Mouse (Mus musculus) layer of hippocampus, adult 2 months (tissue): Measurements from ENCODE around the gene Tet3. TPM values are rescaled to one million over a fixed set of nuclear protein-coding genes. Genes with fewer than 3 reads are reported as not detected.

Experiments used
- DNase-seq, 2 experiments: peaks; one replicate each; pipeline ENCODE4 v3.0.0; 2022; ENCODE audit warnings: low spot score in 2 of 2
- H3K27ac ChIP-seq: fragments of 200-600 bp; 2 replicates; pipeline ENCODE4 v1.8.1; 2022
- H3K4me3 ChIP-seq: fragments of 200-600 bp; 2 replicates; pipeline ENCODE4 v1.8.1; 2022; ENCODE audit warnings: mild to moderate bottlenecking
- CTCF ChIP-seq: fragments of 200-600 bp; conservative IDR thresholded peaks from 2 replicates; pipeline ENCODE4 v1.8.1; 2022; ENCODE audit warnings: antibody characterized with exemption, mild to moderate bottlenecking, moderate library complexity
- total RNA-seq, 2 experiments: library from RNA; stranded (reverse); gene quantifications; 2 replicates each; pipeline ENCODE4 v1.2.3; 2021

The Tet3 gene
- total RNA-seq, 2 experiments from 2014 or later = 61.0 to 65.9 TPM

DNA sequence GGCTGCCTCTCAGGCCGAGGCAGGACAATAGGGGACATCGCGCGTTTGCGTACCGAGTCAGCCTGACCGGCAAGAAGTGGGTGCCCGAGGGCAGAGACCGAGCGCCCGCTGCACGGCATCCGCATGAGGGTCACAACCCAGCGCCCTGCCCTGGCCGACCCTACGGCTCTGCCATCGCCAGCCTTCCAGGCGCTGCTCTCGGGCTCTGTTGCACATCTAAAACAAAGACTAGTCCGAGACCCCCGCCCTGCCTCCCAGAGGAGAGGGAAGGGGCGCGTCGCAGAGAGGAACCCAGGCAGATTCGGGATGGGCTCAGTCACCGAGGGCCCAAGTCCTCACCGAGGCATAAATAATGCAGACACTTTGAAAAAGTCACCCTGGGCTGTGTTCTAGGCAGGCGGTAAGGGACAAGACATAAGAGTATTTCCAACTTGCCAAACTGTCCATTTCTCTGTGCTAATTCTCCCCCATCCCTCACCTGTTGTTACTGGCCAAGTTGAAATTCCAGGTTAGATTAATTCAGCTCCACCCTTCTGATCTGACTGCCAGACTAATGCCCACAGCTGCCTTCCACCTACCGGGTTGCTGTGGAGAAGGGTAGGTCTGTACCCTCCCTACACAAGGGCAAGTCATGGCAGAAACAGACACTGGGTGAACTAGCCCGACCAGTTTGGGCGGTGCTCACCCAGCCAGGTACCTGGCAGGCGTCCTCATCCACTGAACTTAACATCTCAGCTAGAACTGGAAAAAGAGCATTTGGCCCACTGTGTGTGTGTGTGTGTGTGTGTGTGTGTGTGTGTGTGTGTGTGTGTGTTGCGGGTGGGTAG is 1.7 kb downstream of the Tet3 start:
- DNase-seq = no peak
- peak overlapping the region; percentile 78 for H3K4me3 ChIP-seq
- H3K27ac ChIP-seq = peak overlapping the region; percentile 89
- TF ChIP-seq CTCF = no peak

DNA sequence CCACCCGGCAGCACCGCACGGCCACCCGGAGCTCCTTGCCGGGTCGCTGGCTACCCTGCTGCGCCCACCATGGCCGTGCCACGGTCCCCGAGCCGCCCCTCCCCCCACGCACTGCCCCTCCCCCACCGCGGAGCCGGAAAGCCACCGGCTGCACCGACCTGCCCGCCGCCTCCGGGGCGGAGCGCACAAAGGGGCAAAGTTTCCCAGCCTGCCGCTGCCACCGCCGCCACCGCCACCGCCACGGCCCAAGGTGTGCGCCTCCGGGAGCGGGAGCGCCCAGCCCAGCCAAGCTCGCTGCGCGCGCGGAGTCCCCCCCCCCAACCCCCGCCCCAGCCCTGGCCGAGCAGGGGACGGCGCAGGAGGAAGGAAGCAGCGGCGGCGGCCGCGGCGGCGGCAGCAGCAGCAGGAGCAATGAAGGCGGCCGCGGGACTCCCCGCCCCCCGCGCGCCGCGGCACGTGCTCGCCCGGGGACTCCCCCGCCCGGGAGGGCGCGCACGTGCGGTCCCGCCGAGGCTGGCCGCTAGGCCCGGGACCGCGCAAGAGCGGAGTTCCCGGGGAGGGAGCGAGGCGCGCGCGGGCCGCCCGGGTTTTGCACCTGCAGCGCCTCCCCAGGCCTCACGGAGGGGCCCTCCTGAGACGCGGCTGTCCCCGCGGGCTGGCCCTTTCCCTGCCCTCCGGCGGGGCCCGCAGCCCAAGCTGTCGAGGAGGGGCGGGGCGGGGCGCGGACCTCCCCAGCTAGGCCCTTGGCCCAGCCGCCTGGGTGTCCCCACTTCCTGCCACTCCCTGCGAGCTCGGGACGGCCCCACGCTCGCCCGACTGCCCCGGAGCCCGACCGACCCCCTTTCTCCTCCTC is 2.5 kb downstream of the Tet3 start:
- peak in 1 of 2 experiments; percentile 55 for DNase-seq
- TF ChIP-seq CTCF = peak; percentile 53
- Histone ChIP-seq H3K4me3 (peak overlapping the region; percentile 78), H3K27ac (peak overlapping the region; percentile 89)

DNA sequence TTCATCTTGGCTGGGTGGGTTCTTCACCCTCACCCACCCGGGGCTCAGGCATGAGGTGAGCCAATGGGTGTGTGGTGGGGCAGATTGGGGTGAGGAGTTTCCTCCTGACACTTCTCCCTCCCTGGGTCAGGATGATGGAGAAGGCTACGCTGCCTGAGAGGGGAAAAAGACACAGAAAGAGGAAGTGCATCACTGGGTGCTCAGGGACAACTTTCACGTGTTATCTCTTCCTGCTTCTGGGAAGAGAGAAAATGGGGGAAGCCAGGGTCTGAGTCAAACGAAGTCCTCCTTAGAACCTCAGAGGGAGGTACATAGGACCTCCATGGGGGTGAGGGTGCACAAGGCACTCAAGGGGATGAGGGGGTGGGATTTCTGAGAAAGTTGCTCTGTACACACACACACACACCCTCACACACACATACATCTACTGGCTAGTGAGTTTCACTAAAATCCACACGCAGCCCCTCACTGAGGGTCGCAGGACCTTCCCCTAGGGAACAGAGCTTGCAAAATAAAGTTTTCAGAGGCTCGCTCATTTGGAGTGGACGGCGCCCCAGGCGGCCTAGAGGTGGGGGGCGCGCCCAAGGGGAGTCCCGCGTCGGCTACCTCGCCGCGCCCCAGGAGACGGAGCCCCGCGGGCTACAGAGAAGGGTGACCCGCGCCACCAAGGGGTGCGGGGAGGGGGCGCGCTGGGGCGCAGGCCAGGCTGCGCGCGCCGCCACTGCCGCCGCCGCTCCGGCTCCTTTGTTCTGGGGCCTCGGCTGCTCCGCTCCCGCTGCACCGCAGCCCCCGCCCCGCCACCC is 3.4 kb downstream of the Tet3 start:
- Histone ChIP-seq H3K27ac (peak overlapping the region; percentile 89), H3K4me3 (peak overlapping the region; percentile 78)
- peak; percentile 32 for TF ChIP-seq CTCF
- no peak for DNase-seq

DNA sequence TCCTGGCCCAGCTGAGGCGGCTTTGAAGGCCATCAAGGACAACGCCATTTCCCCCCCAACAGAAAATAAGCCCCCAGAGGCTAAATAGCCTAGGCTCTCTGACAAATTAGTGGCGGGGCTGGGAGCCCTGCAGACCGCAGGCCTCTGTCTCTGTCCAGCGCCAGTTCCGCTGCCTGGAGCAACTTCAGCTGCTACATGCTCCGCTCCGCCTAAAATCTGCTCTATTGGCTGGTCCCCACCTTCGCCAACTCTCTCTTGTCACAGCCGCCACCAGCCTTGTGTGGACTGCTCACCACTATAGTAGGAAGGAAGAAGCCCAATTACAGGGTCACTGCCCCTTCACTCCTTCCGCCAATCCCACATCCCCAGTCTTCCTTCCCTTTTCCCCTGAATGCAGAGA is 5.2 kb downstream of the Tet3 start:
- H3K27ac ChIP-seq = no peak overlapping the region
- no peak for TF ChIP-seq CTCF
- DNase-seq = no peak
- no peak overlapping the region; the same call in 1 of the 2 replicates for H3K4me3 ChIP-seq

DNA sequence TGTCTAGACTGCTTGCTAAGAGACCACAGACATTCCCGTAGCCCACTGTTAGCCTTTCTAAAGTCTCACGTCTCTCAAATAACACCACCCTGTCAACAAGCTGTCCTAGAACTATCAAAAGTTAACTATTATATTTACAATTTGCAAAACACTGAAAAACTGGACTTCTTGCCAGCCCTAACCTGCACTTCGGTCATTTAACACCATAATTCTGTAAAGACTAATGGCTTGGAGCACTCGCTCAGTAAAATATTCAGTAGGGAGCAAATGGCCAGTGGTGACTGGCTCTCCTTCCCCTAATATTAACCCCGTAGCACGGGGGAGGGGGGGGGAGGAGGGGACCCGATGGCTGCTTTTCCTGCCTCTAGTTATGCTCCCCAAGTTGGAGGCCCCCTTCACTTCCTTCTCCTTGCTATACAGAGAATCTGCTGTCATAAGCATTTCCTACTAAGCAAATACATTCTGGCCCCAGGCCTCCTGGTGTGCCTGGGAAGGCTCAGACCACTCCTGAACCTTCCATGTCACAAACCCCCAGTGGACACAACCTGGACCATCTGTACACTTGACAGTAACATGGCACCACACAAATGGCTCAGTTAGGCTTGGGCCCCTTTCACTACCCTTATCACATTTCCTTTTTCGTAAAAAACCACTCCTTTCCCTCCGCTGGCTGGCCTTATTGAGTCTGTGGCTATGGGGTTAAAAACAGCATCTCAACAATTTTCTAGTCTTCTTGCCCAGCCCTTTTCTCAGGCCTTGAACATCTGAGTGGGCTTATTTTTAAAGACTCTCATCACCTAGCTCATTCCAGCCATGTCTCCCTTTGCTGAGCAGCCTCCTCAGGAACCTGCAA is 8.2 kb downstream of the Tet3 start:
- DNase-seq = no peak
- H3K27ac ChIP-seq = no peak overlapping the region
- TF ChIP-seq CTCF = no peak
- no peak overlapping the region for H3K4me3 ChIP-seq

DNA sequence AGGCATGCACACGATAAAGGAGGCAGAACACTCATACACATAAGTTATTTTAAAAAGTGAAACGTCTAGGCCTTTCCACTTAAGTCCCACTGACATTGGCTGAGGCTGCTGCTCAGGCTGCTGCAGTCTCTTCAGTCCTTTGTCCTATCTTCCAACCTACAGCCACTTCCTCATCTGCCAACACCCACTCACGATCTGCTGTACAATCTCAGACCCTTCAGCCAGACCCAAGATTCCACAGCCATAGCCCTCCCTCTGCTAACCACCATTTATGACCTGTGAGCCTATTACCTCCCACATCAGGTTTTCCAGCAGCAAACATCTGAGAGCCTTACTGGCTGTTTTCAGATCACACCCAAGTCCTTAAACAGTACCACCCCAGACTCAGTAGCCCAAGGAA is 9.4 kb downstream of the Tet3 start:
- no peak for TF ChIP-seq CTCF
- Histone ChIP-seq H3K27ac (no peak overlapping the region), H3K4me3 (no peak overlapping the region)
- no peak for DNase-seq

DNA sequence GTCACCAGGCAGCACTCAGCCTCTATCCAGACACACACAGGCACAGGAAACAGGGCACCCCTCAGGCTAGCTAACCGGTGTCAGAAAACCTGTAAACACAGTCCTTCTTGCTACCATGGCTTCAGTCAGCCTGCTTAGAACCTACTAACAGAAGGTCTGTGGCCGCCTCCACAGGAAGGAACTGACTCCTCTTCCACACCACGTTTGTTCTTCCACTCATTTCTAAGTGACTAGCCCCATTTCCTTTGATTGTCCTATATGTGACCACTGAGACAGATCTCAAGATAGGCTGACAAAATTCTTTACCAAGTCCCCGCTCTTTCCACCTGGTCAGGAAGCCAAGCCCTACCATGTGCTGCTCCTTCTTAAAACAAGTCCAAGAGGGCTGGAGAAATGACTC is 10.0 kb downstream of the Tet3 start:
- no peak overlapping the region for H3K4me3 ChIP-seq
- H3K27ac ChIP-seq = no peak overlapping the region
- TF ChIP-seq CTCF = no peak
- no peak for DNase-seq

DNA sequence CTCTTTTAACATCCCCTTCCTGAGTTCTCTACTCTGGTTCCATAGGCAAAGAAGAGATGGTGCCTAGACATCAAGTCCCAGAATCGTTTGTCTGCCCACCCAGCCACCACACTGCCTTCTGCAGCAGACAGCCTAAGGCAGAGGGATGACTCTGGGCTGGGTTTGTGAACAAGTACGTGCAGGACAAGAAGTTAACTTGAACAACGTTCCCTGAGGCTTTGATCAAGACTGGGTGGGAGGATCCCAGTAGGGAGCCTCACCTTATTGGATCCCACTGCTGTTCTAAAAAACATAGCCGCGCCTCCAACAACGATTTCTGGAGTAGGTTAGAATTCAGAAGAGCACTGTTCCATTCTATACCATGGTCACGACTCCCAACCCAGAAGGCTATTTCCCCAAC is 11.9 kb downstream of the Tet3 start:
- H3K4me3 ChIP-seq = no peak overlapping the region
- TF ChIP-seq CTCF = no peak
- DNase-seq = no peak
- no peak overlapping the region for H3K27ac ChIP-seq

DNA sequence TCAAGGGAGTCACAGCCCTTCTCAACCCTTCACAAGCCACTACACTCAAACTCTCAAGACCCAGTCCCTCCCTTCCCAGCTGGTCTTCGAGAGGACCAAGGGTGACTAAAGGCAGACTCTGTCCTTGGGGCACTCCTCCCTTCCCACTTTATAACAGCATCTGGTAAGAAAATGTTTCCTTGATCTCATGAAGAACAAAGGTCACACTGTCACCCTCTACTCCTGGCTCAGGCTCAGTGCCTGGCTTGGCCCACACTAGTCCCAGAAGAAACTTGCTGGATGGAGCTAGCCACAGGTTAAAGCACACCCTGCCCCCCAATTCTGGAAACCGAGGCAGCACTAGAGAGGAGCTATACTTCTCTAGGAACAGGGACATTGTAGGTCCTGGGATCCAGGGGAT is 13.1 kb downstream of the Tet3 start:
- TF ChIP-seq CTCF = no peak
- no peak overlapping the region for H3K4me3 ChIP-seq
- DNase-seq = no peak
- no peak overlapping the region for H3K27ac ChIP-seq

DNA sequence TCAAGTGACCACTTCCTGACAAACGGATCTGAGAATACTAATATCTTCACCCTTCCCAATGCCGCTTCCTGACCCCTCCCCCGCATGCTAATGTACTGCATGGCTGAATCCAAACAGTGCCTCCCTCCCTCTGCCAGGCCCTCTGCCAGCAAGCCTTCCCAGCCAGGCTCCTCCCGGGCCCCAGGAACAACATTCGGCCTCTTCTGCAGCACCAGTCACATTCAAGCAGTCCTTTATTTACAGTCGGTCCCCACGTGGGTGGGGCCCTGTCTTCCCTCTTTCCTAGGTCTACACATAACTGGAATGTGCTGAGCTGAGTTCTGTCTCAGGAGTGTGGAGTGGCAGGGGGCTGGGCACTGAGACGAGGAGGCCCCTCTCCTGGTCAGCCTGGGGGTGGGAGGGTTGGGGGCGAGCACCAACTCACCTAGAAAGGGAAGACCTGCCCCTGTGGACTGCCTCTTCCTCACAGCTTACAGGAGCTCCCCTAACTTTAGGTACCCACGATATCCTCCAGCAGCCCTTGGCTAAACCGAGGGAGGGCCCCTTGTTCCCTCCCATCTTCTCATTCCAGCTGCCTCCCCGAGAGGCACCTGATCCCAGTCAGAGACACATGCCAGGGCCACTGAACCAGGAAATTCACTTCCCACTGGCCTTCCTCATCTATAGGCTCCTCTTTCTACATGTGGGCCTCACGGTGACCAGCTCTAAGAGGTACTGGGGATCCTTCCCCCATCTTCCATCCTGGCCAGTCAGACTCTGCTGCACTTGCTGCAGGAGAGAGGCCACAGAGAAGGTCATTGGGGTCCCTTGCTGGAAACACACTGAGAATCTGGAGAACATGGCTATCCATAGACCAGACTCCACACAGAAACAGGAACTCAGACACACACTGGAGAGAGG is 15.2 kb downstream of the Tet3 start:
- no peak overlapping the region; the same call in 1 of the 2 replicates for H3K4me3 ChIP-seq
- peak overlapping the region; percentile 98 for H3K27ac ChIP-seq
- DNase-seq = peak; percentile 58 to 62
- TF ChIP-seq CTCF = no peak

DNA sequence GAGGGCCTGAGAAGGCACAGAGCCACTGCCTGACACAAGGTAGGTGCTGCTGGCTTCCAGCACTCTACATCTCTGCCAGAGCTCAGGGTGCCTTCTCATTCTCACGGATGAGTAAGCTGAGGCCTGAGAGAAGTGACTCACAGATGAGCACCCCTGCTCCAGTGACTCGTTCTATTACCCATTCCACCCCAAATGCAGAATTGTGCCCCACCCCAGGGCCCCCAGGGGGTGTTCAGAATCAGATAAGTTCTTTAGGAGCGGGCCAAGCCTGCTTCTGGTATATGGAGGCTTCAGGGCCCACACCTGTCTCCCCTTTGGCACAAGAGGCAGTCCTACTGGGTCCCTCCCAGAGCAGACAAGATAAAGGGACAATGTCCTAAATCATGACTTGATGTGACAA is 16.2 kb downstream of the Tet3 start:
- no peak for TF ChIP-seq CTCF
- Histone ChIP-seq H3K27ac (peak overlapping the region; percentile 98; the same call in 1 of the 2 replicates), H3K4me3 (no peak overlapping the region; the same call in 1 of the 2 replicates)
- no peak for DNase-seq
